Mouse (Mus musculus): ENCODE data around the gene Nmnat2. TPM values are rescaled to one million over a fixed set of nuclear protein-coding genes. Genes with fewer than 3 reads are reported as not detected.
"Not testable (repeated sequence)": the region's sequence is repeated elsewhere in the genome, so short reads cannot be mapped to it uniquely, and the experiment has no call there.

Nmnat2 gene
- polyA plus RNA-seq, 1 experiment from 2014 or later: 4.7 TPM

GRCm38 (mm10) chr1:153075087-153075736, 120.4 kb downstream of the Nmnat2 start:
- peaks cover 70% of the 10 kb centered on the region for H3K27me3 ChIP-seq (replicated peaks; ENCODE audit: low read depth, poor library complexity, severe bottlenecking)
- no peak overlapping the region for H3K27ac ChIP-seq (replicated peaks)

GRCm38 (mm10) chr1:153075955-153076354, 121.2 kb downstream of the Nmnat2 start:
- Histone ChIP-seq H3K9me3 (no peaks in the 10 kb centered on the region), H3K27me3 (replicated peaks; ENCODE audit: low read depth, poor library complexity, severe bottlenecking) (peaks cover 65% of the 10 kb centered on the region), H3K4me3 (no peak overlapping the region), H3K36me3 (replicated peaks) (no peaks in the 10 kb centered on the region), H3K4me1 (peaks cover 30% of the 10 kb centered on the region), H3K27ac (replicated peaks) (no peak overlapping the region)
- no peak for DNase-seq (ENCODE audit: low spot score)
- WGBS: 55% methylated on average over 6 of the region's 6 CpGs

More at GRCm38 (mm10) chr1:153075087-153075736, 120.4 kb downstream of the Nmnat2 start:
- no peak overlapping the region for H3K4me3 ChIP-seq
- no peaks in the 10 kb centered on the region for H3K9me3 ChIP-seq
- no peaks in the 10 kb centered on the region for H3K36me3 ChIP-seq (replicated peaks)
- WGBS: 73% methylated on average over 3 of the region's 3 CpGs
- DNase-seq (ENCODE audit: low spot score): no peak
- H3K4me1 ChIP-seq: peaks cover 30% of the 10 kb centered on the region

- not testable (repeated sequence) for H3K4me3 ChIP-seq; H3K27me3 ChIP-seq (replicated peaks; ENCODE audit: low read depth, poor library complexity, severe bottlenecking); H3K9me3 ChIP-seq; H3K36me3 ChIP-seq (replicated peaks); H3K4me1 ChIP-seq; DNase-seq (ENCODE audit: low spot score); H3K27ac ChIP-seq (replicated peaks)
- WGBS: 84% methylated on average over 11 of the region's 14 CpGs
Observed at GRCm38 (mm10) chr1:153083233-153083632, 128.4 kb downstream of the Nmnat2 start.

- Histone ChIP-seq H3K4me1 (peaks cover 7% of the 10 kb centered on the region; the same call in 1 of the 2 replicates), H3K9me3 (no peaks in the 10 kb centered on the region), H3K27me3 (replicated peaks; ENCODE audit: low read depth, poor library complexity, severe bottlenecking) (no peaks in the 10 kb centered on the region), H3K36me3 (replicated peaks) (no peaks in the 10 kb centered on the region), H3K4me3 (no peak overlapping the region), H3K27ac (replicated peaks) (no peak overlapping the region)
- no peak for DNase-seq (ENCODE audit: low spot score)
- 73% methylated on average over 6 of the region's 6 CpGs for WGBS
Observed at GRCm38 (mm10) chr1:153084191-153084590, 129.4 kb downstream of the Nmnat2 start.

- 85% methylated on average over 5 of the region's 5 CpGs for WGBS
- H3K9me3 ChIP-seq: no peaks in the 10 kb centered on the region
- H3K36me3 ChIP-seq (replicated peaks): no peaks in the 10 kb centered on the region
- no peak for DNase-seq (ENCODE audit: low spot score)
- H3K4me1 ChIP-seq: peaks cover 8% of the 10 kb centered on the region
- no peak overlapping the region for H3K4me3 ChIP-seq
- H3K27ac ChIP-seq (replicated peaks): no peak overlapping the region
- H3K27me3 ChIP-seq (replicated peaks; ENCODE audit: low read depth, poor library complexity, severe bottlenecking): no peaks in the 10 kb centered on the region
Observed at GRCm38 (mm10) chr1:153085198-153085597, 130.4 kb downstream of the Nmnat2 start.

GRCm38 (mm10) chr1:153087771-153088170, 133.0 kb downstream of the Nmnat2 start:
- H3K27ac ChIP-seq (replicated peaks): no peak overlapping the region
- 88% methylated on average over 5 of the region's 5 CpGs for WGBS
- peaks cover 29% of the 10 kb centered on the region for H3K4me1 ChIP-seq
- no peaks in the 10 kb centered on the region for H3K27me3 ChIP-seq (replicated peaks; ENCODE audit: low read depth, poor library complexity, severe bottlenecking)
- no peak for DNase-seq (ENCODE audit: low spot score)
- H3K9me3 ChIP-seq: no peaks in the 10 kb centered on the region
- no peaks in the 10 kb centered on the region for H3K36me3 ChIP-seq (replicated peaks)
- H3K4me3 ChIP-seq: no peak overlapping the region

- no peak overlapping the region for H3K27ac ChIP-seq (replicated peaks)
- no peak overlapping the region for H3K4me3 ChIP-seq
- H3K27me3 ChIP-seq (replicated peaks; ENCODE audit: low read depth, poor library complexity, severe bottlenecking): peaks cover 16% of the 10 kb centered on the region
- no peaks in the 10 kb centered on the region for H3K9me3 ChIP-seq
- H3K36me3 ChIP-seq (replicated peaks): no peaks in the 10 kb centered on the region
- WGBS: 82% methylated on average over 2 of the region's 2 CpGs
- no peak for DNase-seq (ENCODE audit: low spot score)
- H3K4me1 ChIP-seq: peaks cover 51% of the 10 kb centered on the region
Observed at GRCm38 (mm10) chr1:153090081-153090480, 135.3 kb downstream of the Nmnat2 start.

GRCm38 (mm10) chr1:153090807-153091206, 136.0 kb downstream of the Nmnat2 start:
- no peak overlapping the region for H3K4me3 ChIP-seq
- 0 out of 2 replicates have a peak overlapping the region, but pooled peaks have one; percentile 24 for H3K27ac ChIP-seq (replicated peaks)
- WGBS: 75% methylated on average over 4 of the region's 4 CpGs
- H3K4me1 ChIP-seq: peaks cover 57% of the 10 kb centered on the region
- H3K9me3 ChIP-seq: no peaks in the 10 kb centered on the region
- H3K27me3 ChIP-seq (replicated peaks; ENCODE audit: low read depth, poor library complexity, severe bottlenecking): peaks cover 19% of the 10 kb centered on the region
- no peak for DNase-seq (ENCODE audit: low spot score)
- H3K36me3 ChIP-seq (replicated peaks): no peaks in the 10 kb centered on the region

- Histone ChIP-seq H3K27me3 (replicated peaks; ENCODE audit: low read depth, poor library complexity, severe bottlenecking) (peaks cover 19% of the 10 kb centered on the region), H3K36me3 (replicated peaks) (no peaks in the 10 kb centered on the region), H3K4me3 (no peak overlapping the region), H3K27ac (replicated peaks) (peak overlapping the region; percentile 60), H3K9me3 (no peaks in the 10 kb centered on the region), H3K4me1 (peaks cover 60% of the 10 kb centered on the region)
- 28% methylated on average over 9 of the region's 9 CpGs for WGBS
- peak; percentile 42 for DNase-seq (ENCODE audit: low spot score)
Observed at GRCm38 (mm10) chr1:153091438-153092236, 136.8 kb downstream of the Nmnat2 start.

GRCm38 (mm10) chr1:153092237-153092975, 137.6 kb downstream of the Nmnat2 start:
- H3K9me3 ChIP-seq: no peaks in the 10 kb centered on the region
- 48% methylated on average over 5 of the region's 5 CpGs for WGBS
- peaks cover 63% of the 10 kb centered on the region for H3K4me1 ChIP-seq
- H3K36me3 ChIP-seq (replicated peaks): no peaks in the 10 kb centered on the region
- H3K27me3 ChIP-seq (replicated peaks; ENCODE audit: low read depth, poor library complexity, severe bottlenecking): peaks cover 19% of the 10 kb centered on the region
- peak; percentile 80 for DNase-seq (ENCODE audit: low spot score)
- H3K27ac ChIP-seq (replicated peaks): peak overlapping the region; percentile 60
- H3K4me3 ChIP-seq: no peak overlapping the region

GRCm38 (mm10) chr1:153093172-153093571, 138.4 kb downstream of the Nmnat2 start:
- WGBS: 44% methylated on average over 5 of the region's 5 CpGs
- peaks cover 64% of the 10 kb centered on the region for H3K4me1 ChIP-seq
- no peak for DNase-seq (ENCODE audit: low spot score)

GRCm38 (mm10) chr1:153093581-153093980, 138.8 kb downstream of the Nmnat2 start:
- 63% methylated on average over 4 of the region's 4 CpGs for WGBS
- H3K36me3 ChIP-seq (replicated peaks): no peaks in the 10 kb centered on the region
- no peak overlapping the region for H3K4me3 ChIP-seq
- H3K27ac ChIP-seq (replicated peaks): no peak overlapping the region
- H3K4me1 ChIP-seq: peaks cover 69% of the 10 kb centered on the region
- H3K9me3 ChIP-seq: no peaks in the 10 kb centered on the region
- DNase-seq (ENCODE audit: low spot score): no peak
- H3K27me3 ChIP-seq (replicated peaks; ENCODE audit: low read depth, poor library complexity, severe bottlenecking): peaks cover 19% of the 10 kb centered on the region

More at GRCm38 (mm10) chr1:153093172-153093571, 138.4 kb downstream of the Nmnat2 start:
- Histone ChIP-seq H3K9me3 (no peaks in the 10 kb centered on the region), H3K27me3 (replicated peaks; ENCODE audit: low read depth, poor library complexity, severe bottlenecking) (peaks cover 19% of the 10 kb centered on the region), H3K4me3 (no peak overlapping the region), H3K36me3 (replicated peaks) (no peaks in the 10 kb centered on the region), H3K27ac (replicated peaks) (peak overlapping the region; percentile 40)
